Mouse (Mus musculus) kidney, postnatal 0 days (tissue): ENCODE data around the gene Pnlip. TPM values are rescaled to one million over a fixed set of nuclear protein-coding genes. Genes with fewer than 3 reads are reported as not detected.

Experiments used
- ATAC-seq: fragments of 200-750 bp; cut with Nextera tagmentation; replicated peaks from 2 replicates; pipeline ENCODE4 v1.8.0; 2017; ENCODE audit warnings: low read depth, moderate number of reproducible peaks, moderate TSS enrichment, moderate library complexity; ENCODE audit not compliant: low FRiP score
- DNase-seq: peaks from one replicate; pipeline ENCODE4 v3.0.0-alpha.2; 2016; ENCODE audit warnings: low spot score
- H3K27ac ChIP-seq: fragments of 300-500 bp; sonication (generic); 2 replicates; pipeline ENCODE4 v1.5.1; 2014; ENCODE audit warnings: mild to moderate bottlenecking
- H3K27me3 ChIP-seq: fragments of 300-500 bp; sonication (generic); 2 replicates; pipeline ENCODE4 v1.6.1; 2014; ENCODE audit warnings: low read length, mixed read lengths; ENCODE audit not compliant: insufficient read depth
- H3K36me3 ChIP-seq: fragments of 300-500 bp; sonication (generic); 2 replicates; pipeline ENCODE4 v1.6.1; 2014; ENCODE audit warnings: low read length, mixed read lengths; ENCODE audit not compliant: insufficient read depth
- H3K4me1 ChIP-seq: fragments of 300-500 bp; sonication (generic); replicated peaks from 2 replicates; pipeline ENCODE4 v1.6.1; 2014; ENCODE audit warnings: antibody characterized with exemption, low read length, mixed read lengths; ENCODE audit not compliant: insufficient read depth
- H3K4me2 ChIP-seq: fragments of 300-500 bp; sonication (generic); 2 replicates; pipeline ENCODE4 v1.6.1; 2014; ENCODE audit warnings: mild to moderate bottlenecking, low read length, moderate library complexity, mixed read lengths
- H3K4me3 ChIP-seq: fragments of 300-500 bp; sonication (generic); replicated peaks from 2 replicates; pipeline ENCODE4 v1.5.1; 2014; ENCODE audit warnings: low read depth, low read length
- H3K9ac ChIP-seq: fragments of 300-500 bp; sonication (generic); 2 replicates; pipeline ENCODE4 v1.6.1; 2014; ENCODE audit warnings: low read depth, low read length
- H3K9me3 ChIP-seq: fragments of 300-500 bp; sonication (generic); replicated peaks from 2 replicates; pipeline ENCODE4 v1.6.1; 2016; ENCODE audit warnings: low read length, inconsistent platforms, mixed read lengths
- CTCF ChIP-seq: IDR thresholded peaks from 2 replicates; pipeline ENCODE4 v1.5.1; 2016; ENCODE audit warnings: antibody characterized with exemption, low read depth, mild to moderate bottlenecking, moderate library complexity
- WGBS: fragments of 180-500 bp; shearing (Covaris S2); extraction: QIAGEN DNeasy Blood & Tissue Kit; methylation state at CpG from one replicate; pipeline ENCODE4 v1.1.7; 2014; 5-methylcytosine and 5-hydroxymethylcytosine counted together
- polyA plus RNA-seq: library from polyadenylated mRNA; unstranded; fragments of >200 nt; fragmentation: Nextera tagmentation; extraction: Ambion mirVana; gene quantifications from 2 replicates; pipeline ENCODE4 v1.2.1, GENCODE M21; 2015

The Pnlip gene
- polyA plus RNA-seq, 1 experiment from 2014 or later, result not detected

DNA sequence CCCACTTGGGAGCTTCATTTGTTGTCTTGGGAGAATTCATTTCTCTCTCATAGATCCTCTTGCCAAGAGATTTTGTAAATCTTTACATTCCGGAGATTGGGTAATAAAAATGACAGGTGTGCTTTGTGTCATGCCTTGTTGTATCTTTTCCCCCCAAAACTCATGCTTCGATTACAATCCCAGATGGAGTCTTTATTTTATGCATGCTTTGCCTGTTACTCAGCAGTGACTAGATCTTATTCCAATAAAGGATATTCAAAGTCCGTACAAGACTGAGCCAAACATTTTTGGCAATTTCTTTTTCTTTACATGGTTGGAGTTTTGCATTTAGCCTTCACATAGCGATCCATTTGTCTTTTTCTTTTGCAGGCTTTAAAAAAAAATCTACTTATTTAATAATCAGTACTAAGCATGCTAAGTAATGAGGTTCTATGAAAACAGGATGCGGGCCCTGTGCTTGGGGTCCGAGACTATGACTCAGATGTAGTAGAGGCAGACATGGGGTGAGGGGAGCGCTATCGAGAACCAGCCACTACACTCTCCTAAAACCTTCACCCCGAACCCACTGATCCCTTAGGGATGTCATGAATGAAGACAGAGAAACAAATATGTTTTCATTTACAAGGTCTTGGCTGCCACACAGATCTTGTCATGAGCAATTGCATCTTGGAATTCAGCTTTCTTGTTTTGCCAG lies 26.9 kb upstream of the Pnlip start:
- DNase-seq (no peak), ATAC-seq (no peak)
- TF ChIP-seq CTCF, result no peak

DNA sequence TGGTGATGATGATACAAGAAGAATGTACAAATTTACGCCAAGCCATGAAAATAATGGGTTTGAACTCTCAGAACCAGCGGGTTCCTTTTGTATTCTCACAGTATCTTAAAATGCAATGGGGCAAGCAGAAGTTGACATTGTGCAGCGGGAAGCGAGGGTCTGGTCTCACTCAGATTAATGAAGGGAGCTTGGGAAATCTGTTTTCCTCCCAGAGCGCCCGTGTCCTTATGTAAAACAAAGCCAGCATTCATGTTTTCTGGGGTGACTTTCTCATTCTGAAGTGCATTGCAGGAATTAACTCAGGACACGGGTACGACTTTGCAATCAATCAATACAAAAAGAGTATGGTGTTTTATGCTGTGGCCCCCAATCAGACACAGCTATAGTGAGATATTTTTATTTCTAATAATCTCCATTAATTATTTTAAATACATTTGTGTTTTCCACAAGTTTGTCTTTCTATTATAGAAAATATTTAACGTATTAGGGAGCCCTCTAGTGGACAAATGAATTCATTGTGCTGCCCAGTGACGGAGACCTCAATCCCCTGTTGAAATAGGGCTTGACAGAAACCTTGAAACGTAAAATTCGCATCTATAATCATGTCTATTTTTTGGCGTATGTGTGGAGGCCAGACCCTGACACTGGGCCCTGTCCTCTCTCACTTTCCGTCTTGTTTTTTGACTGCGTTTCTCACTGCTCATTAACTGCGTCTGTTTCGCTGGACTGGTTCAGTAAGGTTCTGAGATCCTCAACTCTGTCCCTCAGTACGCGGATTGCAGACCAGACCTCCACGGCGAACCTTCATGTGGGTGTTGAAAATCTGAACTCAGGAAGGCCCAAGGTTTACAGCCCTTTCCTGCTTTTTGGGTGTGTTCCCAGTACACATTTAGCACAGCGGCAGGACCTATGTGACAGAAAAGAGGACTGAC lies 24.6 kb upstream of the Pnlip start:
- Histone ChIP-seq H3K36me3 (no peaks in the 10 kb centered on the region), H3K27me3 (no peaks in the 10 kb centered on the region), H3K9ac (no peak overlapping the region), H3K4me1 (no peaks in the 10 kb centered on the region), H3K4me3 (no peak overlapping the region; the same call in 1 of the 2 replicates), H3K27ac (no peak overlapping the region), H3K4me2 (peak overlapping the region; percentile 42), H3K9me3 (no peaks in the 10 kb centered on the region)
- WGBS, result 33% methylated on average over 22 of the region's 22 CpGs
- DNase-seq (peak; percentile 83), ATAC-seq (no peak)
- TF ChIP-seq CTCF, result peak; percentile 74

More for the DNA sequence above, 26.9 kb upstream of the Pnlip start:
- no peak overlapping the region for H3K4me2 ChIP-seq
- no peaks in the 10 kb centered on the region for H3K36me3 ChIP-seq
- H3K9me3 ChIP-seq, result no peaks in the 10 kb centered on the region
- WGBS, result 78% methylated on average over 9 of the region's 9 CpGs
- no peak overlapping the region for H3K27ac ChIP-seq
- H3K4me3 ChIP-seq, result no peak overlapping the region
- no peaks in the 10 kb centered on the region for H3K27me3 ChIP-seq
- no peaks in the 10 kb centered on the region for H3K4me1 ChIP-seq
- no peak overlapping the region for H3K9ac ChIP-seq

DNA sequence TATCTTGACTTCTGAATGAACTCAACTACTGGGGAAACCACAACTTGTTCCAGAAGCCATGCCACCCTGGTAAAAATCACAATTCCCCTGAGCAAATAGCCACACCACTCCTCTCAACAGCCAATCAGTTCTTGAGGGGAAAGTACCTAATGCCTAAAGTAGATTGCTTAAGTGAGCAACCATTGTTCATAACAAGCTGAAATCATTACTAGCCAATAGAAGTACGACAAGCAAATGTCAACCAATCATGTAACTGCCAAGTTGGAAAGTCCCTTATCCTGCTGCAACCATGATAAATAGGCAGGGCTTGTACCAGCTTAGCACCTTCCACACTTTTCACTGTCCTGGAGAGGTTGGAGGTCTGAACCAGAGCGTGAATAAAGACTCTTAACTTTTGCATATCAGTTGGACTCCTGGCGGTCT lies 22.9 kb upstream of the Pnlip start:
- Histone ChIP-seq H3K36me3 (no peaks in the 10 kb centered on the region), H3K9ac (no peak overlapping the region), H3K4me2 (no peak overlapping the region), H3K4me3 (no peak overlapping the region), H3K4me1 (no peaks in the 10 kb centered on the region), H3K27me3 (no peaks in the 10 kb centered on the region), H3K27ac (no peak overlapping the region), H3K9me3 (no peaks in the 10 kb centered on the region)
- DNase-seq, result no peak
- no peak for ATAC-seq
- TF ChIP-seq CTCF, result no peak
- 85% methylated on average over 3 of the region's 3 CpGs for WGBS

DNA sequence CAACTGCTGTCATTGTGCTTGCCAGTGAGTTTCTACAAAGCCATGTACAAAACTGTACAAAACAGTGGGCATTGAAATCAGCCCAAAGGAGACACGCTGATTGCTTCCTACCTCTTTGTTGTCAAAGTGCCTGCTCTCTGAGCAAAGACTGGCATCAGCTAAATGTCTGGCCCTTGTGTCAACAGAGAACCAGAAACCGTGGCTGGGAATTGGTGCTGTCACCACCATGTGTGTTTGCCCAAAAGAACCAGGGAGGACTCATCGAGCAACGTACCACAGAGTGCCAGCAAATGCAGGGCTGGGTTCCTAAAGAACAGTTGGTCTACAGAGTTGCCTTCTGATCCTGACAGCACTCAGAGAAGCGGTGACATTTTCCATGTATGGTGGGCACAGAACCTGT lies 2.3 kb upstream of the Pnlip start:
- no peak for TF ChIP-seq CTCF
- 87% methylated on average over 5 of the region's 5 CpGs for WGBS

DNA sequence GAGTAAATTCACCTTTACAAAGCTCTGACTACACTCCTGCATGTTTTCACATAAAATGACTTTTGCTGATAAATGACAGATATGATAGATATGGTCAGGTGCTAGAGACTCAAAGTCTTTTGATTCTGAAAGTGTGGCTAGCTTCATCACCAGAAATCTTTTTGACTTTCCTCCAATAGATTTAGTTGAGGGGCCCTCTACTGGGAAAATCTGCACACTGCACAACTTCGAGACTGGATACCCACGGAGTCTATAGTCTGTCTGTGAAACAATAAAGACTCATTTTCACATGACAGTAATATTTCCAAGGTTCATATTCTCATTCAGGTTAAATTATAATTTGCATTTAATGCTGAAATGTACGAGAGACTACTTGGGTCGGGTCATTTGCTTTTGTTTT lies 9.8 kb downstream of the Pnlip start:
- Histone ChIP-seq H3K4me1 (no peaks in the 10 kb centered on the region), H3K36me3 (no peaks in the 10 kb centered on the region), H3K4me2 (no peak overlapping the region), H3K9ac (no peak overlapping the region), H3K27me3 (no peaks in the 10 kb centered on the region), H3K9me3 (no peaks in the 10 kb centered on the region), H3K27ac (no peak overlapping the region), H3K4me3 (no peak overlapping the region)
- DNase-seq, result peak; percentile 24
- ATAC-seq, result no peak
- 59% methylated on average over 4 of the region's 4 CpGs for WGBS
- peak; percentile 42; the same call in 1 of the 2 replicates for TF ChIP-seq CTCF

More for the DNA sequence above, 2.3 kb upstream of the Pnlip start:
- H3K27me3 ChIP-seq, result no peaks in the 10 kb centered on the region
- H3K4me1 ChIP-seq, result no peaks in the 10 kb centered on the region
- H3K9me3 ChIP-seq, result no peaks in the 10 kb centered on the region
- ATAC-seq (no peak), DNase-seq (no peak)
- no peaks in the 10 kb centered on the region for H3K36me3 ChIP-seq
- H3K9ac ChIP-seq, result no peak overlapping the region
- no peak overlapping the region for H3K27ac ChIP-seq
- no peak overlapping the region for H3K4me3 ChIP-seq
- no peak overlapping the region for H3K4me2 ChIP-seq

DNA sequence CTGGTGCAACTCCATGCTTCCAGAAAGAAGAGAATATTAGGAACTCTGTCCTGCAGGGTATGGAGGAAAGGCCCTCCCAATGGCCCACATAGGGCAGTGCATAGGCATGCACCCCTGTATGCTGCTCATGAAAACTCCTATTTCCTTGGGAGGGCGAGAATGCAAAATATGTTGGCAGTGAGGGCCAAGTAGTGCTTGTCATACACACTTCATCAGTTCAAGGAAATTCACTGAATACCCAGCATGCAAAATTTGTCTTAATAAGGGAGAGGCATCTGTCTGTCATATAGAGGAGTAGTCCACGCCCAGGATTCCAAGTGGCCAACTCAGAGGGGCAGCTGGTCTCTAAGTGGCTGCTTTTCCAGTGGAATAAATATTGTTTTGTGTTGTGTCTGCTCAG lies 11.0 kb downstream of the Pnlip start:
- 89% methylated on average over 2 of the region's 2 CpGs for WGBS
- no peak for ATAC-seq
- Histone ChIP-seq H3K9me3 (no peaks in the 10 kb centered on the region), H3K4me1 (no peaks in the 10 kb centered on the region), H3K27me3 (no peaks in the 10 kb centered on the region), H3K27ac (no peak overlapping the region), H3K36me3 (no peaks in the 10 kb centered on the region), H3K4me3 (no peak overlapping the region), H3K9ac (no peak overlapping the region), H3K4me2 (no peak overlapping the region)
- TF ChIP-seq CTCF, result no peak
- no peak for DNase-seq
